Mouse (Mus musculus) CD4-positive helper T cell, adult 2 months (primary cell): ENCODE data around the gene Tex261.
"Not testable (repeated sequence)": the region's sequence is repeated elsewhere in the genome, so short reads cannot be mapped to it uniquely, and the experiment has no call there.

Source experiments
- DNase-seq: peaks from one replicate; pipeline ENCODE4 v3.0.0-alpha.2; 2012; ENCODE audit warnings: low read depth, missing footprints, low spot score

Gene Tex261

DNA sequence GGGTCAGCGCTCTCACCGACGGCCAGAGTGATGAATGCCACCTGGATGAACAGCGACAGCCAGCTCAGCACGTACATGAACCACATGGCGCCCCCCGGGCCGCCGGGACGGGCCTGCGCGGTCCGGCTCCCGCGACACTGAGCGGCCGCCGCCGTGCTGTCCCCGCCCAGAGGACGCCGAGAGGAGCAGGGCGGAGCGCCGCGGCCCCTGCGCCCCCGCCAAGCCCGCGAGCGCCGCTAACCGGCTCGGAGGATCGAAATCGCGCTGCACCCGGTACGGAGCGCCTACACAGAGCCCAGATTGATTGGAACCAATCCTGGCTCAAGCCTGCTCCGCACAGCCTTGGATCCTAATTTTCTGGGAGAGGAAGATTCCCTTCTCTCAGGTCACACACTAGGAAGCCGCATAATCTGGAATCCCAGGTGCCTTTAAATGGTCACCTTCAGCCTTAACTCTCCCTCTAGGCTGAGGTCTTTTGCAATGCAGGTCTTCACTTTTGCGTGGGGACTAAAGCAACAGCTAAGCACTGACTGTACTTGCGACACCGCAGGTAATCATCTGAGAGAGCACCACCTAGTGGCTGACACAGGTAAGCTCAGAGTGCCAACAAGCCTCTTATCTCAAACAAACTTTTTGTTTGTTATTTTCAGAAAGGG is at the start of gene Tex261:
Gene Tex261 (minus strand): TSS at position 176 of the 656 bp plus-strand sequence.
- peak; percentile 93 for DNase-seq

DNA sequence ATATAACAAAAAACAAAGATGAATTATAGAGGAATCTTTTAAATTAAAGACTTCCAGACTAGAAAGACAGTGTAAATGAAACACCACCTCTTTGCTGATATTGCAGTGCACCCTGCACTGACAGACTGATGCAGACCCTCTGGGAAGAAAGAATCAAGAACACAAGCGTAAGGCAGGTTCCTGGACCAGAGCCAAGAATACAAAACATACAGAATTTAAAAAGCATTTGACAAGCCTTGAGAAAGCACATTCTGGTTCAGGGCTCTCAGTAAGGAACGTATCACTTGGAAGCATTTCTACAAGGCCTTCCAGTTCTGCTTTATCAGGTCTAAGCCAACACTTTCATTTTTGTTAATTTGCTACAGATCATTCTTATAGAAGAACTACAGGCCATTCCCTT is 46.2 kb upstream of the Tex261 start:
- no peak for DNase-seq

GRCm38 (mm10) chr6:83820727-83821515 is 45.3 kb upstream of the Tex261 start:
- DNase-seq = no peak

- DNase-seq = no peak
Measured at GRCm38 (mm10) chr6:83818996-83819395, 43.4 kb upstream of the Tex261 start.

GRCm38 (mm10) chr6:83815801-83816200 is 40.2 kb upstream of the Tex261 start:
- no peak for DNase-seq

DNA sequence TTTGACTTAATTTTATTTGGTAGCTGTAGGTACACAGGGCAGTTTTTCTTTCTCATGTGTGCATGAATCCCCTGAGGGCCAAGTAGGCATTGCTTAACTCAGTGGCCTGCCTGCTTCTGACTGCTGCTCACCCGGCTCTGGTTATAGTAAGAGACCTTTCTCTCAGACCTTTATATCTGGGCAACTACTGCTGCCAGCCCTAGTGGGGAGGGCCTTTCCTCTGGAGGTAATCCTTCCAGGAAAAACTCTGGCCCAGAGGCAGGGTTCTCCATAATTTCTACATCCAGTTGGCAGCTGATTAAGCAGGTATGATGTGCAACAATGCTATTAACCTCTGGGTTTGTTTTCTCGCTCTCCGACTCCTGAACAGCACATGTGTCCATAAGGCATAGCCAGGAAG is 27.2 kb upstream of the Tex261 start:
- no peak for DNase-seq

- DNase-seq = no peak
Measured at GRCm38 (mm10) chr6:83802033-83802432, 26.4 kb upstream of the Tex261 start.

DNA sequence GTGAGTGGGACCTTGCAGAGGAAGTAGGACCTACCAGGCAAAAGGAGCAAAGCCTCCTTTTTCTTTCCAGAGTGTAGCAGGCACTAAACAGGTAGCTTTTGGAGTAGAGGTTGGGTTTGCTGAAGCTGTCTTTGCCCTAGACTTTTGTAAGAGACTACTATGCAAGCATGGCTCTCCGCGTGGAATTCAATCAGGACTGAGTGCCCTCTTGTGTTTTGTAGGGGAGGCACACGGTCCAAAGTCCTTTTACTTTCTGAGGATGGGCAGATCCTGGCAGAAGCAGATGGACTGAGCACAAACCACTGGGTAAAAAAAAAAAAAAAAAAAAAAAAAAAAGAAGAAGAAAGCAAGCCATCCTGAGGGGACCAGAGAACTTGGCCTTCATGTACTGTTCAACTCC is 21.1 kb upstream of the Tex261 start:
- DNase-seq = no peak

GRCm38 (mm10) chr6:83795492-83795900 is 19.9 kb upstream of the Tex261 start:
- no peak for DNase-seq

- DNase-seq = peak; percentile 98
Measured at GRCm38 (mm10) chr6:83794760-83795296, 19.2 kb upstream of the Tex261 start, which contains the start of gene Nagk. TSS of gene Nagk (plus strand) at chr6:83794982.

DNA sequence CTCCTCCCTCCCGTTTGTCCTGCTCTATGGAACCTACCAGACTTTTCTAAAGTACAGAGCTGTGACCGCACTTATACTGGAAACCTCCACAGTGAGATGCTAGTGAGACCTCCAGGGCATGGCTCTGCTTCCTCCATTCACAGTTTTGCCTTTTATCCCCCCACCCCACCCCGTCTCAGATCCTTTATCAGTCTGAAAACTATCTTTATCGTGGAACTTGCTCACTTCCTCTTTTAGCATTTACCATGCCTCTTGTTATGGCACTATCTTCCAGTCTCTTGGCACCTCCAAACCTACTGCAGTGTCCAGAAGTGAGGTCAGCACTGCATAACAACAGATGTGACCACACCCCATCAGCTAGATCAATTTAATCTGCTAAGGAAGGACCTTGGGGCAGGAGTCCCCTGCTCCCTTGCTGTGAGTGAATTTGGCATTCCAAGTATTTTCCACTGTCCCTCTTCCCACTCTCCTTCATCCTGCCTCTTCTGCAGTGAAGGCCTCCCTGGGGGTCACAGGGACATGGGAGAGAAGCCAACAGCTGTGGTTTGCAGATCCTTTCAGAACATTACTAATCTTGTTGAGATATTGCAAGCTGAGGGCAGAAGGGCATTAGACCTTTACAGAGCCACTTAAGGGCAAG is 15.8 kb upstream of the Tex261 start:
- no peak for DNase-seq

DNA sequence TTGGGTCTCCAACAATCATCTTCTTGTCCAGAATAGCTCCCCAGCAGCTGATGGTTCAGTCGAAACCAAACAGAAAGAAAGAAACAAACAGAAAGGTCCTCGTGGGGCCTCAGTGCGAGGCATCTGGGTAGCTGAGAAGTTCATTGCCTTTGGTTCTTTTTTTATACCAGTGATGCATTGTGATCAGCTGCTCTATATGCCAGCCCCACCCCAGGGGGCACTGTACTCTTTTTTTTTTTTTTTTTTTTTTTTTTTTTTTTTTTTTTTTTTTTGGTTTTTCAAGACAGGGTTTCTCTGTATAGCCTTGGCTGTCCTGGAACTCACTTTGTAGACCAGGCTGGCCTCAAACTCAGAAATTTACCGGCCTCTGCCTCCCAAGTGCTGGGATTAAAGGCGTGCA is 14.9 kb upstream of the Tex261 start:
- DNase-seq = not testable (repeated sequence)

GRCm38 (mm10) chr6:83788554-83788953 is 12.9 kb upstream of the Tex261 start:
- no peak for DNase-seq

- DNase-seq = no peak
Measured at GRCm38 (mm10) chr6:83786426-83786825, 10.8 kb upstream of the Tex261 start.

DNA sequence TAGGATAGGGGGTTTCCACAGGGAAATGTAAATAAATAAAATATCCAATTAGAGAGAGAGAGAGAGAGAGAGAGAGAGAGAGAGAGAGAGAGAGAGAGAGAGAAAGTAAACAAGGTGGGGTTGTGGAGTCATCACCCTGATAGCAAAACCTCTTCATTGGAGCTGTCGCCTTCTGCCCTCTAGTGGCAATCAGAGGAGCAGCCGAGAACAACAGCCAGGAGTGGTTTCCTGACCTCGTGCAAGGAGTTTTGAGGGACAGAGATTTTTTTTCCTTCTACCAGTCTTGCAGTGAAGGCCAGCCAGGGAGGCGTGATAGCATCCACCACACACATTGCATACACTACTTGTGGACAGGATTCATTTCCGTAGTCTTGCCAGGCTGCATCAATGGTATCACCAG is 3.4 kb upstream of the Tex261 start:
- DNase-seq = peak; percentile 71

GRCm38 (mm10) chr6:83778306-83778705 is 2.7 kb upstream of the Tex261 start:
- DNase-seq = no peak

GRCm38 (mm10) chr6:83774781-83775563 is 641 bp downstream of the Tex261 start:
- no peak for DNase-seq

- no peak for DNase-seq
Measured at GRCm38 (mm10) chr6:83774126-83774525, 1.5 kb downstream of the Tex261 start.

DNA sequence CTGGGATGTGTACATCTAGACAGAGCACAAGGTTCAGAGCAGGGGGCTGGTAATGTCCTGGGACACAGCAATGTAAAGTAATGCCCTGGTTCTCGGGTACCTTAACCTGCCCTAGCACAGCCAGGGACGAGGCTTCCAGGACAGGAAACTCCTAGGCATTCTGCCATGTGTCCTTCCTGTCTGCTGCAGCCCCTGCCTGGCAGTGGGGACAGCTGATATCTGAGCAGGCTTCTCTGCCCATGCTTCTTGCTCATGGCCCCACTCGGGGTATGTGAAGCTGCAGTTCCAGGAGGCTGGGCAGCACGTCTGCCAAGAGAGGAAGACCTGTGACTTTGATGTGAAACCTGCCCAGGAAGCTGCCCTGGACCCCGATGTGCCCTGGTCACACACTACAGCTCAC is 7.1 kb downstream of the Tex261 start:
- DNase-seq = no peak

GRCm38 (mm10) chr6:83766982-83767381 is 8.6 kb downstream of the Tex261 start:
- DNase-seq = no peak

- peak; percentile 35 for DNase-seq
Measured at GRCm38 (mm10) chr6:83762880-83763431, 12.7 kb downstream of the Tex261 start.
